Mouse (Mus musculus) G1E-ER4 (cell line): Measurements from ENCODE around the gene Sp1. TPM values are rescaled to one million over a fixed set of nuclear protein-coding genes. Genes with fewer than 3 reads are reported as not detected.

Source experiments
- GATA1 ChIP-seq: IDR thresholded peaks from one replicate; pipeline ENCODE4 v1.8.0; 2012; ENCODE audit warnings: low read length, inconsistent platforms
- polyA plus RNA-seq: library from polyadenylated mRNA; stranded (reverse); fragments of >175 nt; gene quantifications from 2 replicates; pipeline ENCODE4 v1.2.3, GENCODE M21; 2012

The Sp1 gene
- polyA plus RNA-seq = 15.3 and 42.1 TPM in 2 replicates

DNA sequence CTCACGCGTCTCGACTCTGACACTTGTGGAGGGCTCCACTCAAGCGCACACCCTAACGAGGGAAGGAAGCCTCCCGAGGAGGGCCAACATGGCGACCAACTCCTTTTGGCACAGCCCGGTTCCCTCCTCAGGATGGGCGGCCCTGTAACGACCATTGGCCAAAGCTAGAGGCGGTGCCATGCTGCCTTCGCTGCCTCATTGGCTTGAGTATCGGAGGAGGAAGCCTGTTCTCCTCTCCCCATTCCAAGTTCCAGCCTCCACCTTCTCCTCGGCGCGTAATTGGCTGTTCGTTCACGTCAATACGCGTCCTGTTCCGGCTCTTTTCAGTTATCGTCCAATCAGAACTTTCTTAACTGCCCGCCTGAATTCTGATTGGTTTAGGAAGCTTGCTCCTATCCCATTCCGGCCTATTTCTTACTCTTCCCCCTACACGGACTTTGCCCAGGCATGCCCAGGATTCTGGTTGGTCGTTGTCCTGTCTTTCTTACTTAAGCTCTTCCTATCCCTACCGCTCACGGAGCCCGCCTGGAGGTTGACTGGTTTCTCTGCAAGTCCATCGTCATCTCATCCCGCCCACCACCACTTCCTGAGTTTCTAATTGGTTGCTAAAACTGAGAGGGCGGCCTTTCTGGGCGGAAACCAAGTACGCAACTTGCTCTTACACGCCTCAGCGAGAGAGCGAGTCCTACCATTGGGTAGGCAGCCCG is at the start of gene Sp1:
Gene Sp1 (plus strand): TSS at position 655 of the 707 bp plus-strand sequence.
- TF ChIP-seq GATA1 = no peak

DNA sequence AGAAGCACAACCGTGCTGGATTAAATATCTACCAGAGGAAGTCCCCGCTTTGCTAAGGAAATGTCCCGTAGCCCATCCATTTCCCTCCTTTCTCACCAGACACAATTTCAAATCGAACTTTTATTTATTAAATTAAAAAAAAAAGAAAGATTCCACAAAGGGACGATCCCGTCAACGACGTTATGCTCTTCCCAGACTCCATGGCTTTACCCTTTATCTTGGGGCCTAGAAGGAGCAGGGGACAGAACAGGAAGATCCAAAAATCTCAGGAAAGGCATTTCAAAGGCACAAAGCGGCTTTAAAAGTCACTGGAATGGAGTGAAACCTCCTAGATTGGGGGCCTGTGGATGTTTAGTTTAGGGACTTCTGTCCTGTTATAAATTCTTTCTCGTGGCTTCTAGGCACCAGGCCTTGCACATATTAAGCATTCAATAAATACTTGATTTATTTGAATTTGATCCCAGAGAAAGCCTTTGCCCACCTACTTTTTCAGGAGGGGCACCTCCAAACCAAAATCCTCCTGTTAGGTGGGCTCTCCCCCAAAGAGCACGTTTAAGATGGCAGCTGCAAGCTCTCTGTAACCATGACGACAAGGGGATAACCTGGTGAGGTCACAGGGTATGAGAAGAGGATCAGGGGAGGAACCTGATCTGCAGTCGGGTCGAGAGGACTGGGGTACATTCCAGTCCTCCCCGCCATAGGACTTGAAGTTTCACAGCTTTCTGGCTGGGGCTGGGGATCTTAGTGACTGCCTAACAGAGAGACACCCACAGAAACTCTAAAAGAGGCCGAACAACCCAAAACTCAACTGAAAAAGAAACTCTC is 49.2 kb upstream of the Sp1 start:
- no peak for TF ChIP-seq GATA1

DNA sequence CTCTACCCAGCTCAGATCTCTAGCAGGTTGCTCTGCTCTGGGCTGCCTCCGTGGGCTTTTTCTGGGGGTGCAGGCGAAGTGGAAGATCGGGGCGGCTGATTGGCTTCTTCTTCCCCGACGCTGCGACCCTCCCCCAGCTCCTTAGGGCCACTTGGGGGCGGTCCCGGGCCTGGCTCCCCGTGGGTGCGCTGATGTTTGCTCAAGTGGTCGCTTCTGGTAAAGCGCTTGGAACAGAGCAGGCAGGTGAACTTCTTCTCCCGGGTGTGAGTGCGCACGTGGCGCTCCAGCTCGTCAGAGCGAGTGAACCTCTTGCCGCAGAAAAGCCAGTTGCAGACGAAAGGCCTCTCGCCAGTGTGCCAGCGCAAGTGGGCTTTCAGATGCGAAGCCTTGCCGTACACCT is 47.8 kb upstream of the Sp1 start:
- TF ChIP-seq GATA1 = no peak

DNA sequence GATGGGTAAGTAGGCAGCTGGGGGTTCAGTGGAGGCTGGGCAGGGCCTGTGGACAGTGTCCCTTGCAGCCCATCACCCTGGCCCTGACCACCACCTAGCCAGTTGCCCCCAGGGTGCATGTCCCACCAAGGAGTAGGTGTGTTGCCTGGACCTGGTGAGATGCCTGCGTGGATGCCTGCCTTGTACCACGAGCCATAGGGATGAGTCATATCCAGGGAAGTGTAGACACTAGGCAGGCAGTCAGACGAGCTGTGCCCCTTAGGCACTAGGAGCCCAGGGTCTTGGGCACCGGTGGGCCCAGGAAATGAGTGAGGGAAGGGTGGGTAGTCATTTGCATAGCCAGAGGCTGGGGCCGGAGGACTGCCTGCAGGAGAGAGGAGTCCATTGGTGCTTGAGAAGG is 47.1 kb upstream of the Sp1 start:
- no peak for TF ChIP-seq GATA1

DNA sequence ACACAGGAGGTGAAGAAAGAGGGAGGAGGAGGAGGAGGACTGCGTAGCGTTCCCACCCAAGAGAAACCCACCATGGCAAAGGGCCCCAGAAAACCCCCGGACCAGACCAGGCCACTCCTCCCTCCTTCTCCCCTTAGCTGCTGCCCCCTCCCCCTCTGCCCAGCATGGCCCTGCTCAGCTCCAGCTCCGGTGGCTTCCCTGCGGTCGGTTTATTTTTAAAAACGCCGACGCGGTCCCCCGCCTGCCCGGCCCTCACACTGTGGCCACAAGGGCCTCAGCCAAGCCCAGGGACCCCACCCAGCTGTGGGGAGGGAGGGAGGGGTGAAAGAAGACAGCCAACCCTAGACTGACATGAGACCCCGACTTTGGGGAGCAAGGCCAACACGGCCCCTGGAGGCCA is 43.3 kb upstream of the Sp1 start:
- no peak for TF ChIP-seq GATA1

DNA sequence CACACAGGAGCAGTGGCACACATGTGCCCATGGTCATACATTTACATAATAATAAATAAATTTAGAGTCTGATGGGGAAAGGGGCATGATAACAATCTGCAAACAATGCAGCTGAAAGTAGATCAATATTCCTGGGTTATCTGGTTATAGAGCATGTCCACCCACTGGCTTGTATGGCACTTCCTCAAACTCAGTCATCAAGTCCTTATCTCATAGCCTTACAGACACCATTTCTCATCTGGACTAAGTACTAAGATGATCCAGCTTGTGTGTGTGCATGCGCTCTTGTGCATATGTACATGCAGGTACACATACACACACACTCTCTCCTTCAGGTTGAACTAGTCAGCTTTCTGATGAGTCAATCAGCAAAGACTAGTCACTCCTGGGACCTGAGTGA is 41.3 kb upstream of the Sp1 start:
- no peak for TF ChIP-seq GATA1

DNA sequence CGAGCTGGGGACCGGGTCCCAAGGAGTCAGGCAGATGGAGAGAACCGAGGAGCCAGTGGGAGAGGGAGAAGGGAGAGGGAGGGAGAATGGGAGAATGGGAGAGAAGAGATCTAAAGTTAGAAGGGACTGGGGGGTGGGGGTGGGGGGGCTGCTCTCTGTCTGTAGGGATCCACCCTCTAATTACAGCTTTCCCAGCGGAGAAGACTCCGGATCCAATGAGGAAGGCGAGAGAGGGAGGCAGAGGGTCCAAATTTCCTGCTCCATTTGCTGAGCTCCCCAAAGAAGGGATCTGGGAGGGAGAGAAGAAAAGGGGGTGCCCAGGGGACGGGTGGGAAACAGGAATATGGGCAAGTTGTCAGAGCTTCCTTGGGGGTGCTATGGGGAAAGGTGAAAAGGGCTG is 39.7 kb upstream of the Sp1 start:
- TF ChIP-seq GATA1 = no peak

DNA sequence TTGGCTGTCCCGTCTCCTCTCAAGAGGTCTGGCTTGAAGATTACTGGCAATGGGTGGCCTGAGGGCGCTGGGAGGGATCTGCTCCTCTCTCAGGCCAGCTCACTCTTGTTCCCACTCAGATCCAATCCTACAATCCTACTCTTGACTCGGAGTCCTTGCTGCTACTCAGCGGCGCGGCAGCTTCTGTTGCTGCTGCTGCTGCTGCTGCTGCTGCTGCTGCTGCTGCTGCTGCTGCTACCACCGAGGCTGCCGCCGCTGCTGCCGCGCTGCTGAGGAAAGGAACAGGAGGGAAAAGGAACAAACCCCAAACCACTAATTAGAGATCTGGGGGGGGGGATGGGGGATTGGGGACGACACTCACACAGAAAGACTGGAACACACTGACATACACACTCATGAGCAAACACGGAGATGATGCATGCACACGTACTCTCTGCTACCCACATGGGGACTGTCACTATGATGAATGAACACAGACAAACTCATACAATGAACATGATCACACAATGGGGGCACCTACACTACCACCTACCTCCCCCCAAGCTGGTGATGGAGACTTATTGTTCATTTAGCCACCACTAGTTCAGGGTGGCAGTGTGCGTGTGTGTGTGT is 39.1 kb upstream of the Sp1 start, which contains the start of gene Sp7:
Gene Sp7 (minus strand): TSS at position 450 of the 612 bp plus-strand sequence.
- TF ChIP-seq GATA1 = no peak

DNA sequence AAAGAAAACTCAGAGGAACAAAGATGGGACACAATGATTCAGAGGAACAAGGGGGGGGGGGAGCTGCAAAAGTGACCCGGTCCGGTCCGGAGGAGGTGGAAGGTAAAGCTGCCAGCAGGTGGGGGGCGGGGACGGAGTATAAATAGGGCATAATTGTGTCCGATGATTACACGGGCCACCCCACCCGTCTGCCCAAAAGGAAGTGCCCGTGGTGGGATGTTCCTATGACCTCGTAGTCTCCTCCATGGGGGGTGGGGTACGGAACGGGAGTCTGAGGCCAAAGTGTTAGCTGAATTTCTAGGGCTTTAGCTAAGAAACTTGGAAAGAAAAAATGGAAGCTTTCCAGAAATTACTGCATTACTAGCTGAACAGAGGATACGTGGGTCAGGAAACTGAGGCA is 36.0 kb upstream of the Sp1 start:
- TF ChIP-seq GATA1 = no peak

DNA sequence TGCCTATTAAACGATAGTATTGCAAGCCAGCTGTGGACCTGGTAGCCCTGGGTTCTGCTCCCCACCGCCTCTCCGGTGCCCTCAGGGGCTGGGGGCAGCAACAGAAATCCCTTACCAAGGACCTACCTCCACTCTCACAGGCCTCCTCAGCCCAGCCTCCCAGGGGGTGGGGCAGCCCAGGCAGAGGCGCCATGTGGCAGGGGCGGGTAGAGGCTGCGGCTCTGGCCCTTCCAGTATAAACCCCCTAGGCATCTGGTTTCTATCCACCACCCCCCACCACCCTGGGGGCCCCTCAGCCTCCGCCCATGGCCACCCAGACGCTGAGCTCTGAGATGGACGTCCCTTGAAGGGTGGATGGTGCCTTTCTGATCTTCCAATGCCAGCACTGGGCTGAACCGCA is 35.2 kb upstream of the Sp1 start:
- no peak for TF ChIP-seq GATA1

DNA sequence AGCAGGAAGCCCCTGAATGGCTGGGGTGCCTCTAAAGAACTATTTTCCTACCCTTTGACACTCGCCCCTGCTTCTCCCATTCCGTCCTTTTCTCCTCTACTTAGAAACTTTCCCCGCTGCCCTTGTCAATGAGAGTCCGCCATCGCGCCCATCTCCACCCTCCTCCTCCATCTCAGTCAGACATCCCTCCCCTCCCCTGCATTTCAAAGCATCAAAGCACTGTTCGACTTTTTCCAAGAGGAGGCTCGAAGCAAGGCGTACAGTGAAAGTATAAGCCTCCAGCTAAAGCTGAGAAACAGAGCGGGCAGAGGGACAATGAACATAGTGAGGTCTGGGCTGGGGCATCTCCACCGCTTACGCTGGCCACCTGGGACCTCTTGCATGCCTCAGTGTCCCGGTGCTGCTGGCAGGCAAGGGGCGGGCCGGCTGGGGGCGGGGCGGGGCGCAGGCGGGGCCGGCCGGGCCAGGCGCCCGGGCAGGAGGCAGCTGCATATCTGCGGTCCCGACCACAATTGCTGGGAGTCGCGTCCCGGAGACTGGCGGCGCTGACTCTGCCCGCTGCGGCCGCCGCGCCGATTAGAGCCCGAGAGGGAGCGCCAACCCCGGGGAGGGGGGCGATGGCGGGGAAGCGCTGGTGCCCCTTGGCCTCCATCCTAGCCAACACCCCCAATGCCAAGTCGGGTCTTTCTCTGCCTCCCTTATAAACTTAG is 29.3 kb upstream of the Sp1 start:
- TF ChIP-seq GATA1 = no peak

DNA sequence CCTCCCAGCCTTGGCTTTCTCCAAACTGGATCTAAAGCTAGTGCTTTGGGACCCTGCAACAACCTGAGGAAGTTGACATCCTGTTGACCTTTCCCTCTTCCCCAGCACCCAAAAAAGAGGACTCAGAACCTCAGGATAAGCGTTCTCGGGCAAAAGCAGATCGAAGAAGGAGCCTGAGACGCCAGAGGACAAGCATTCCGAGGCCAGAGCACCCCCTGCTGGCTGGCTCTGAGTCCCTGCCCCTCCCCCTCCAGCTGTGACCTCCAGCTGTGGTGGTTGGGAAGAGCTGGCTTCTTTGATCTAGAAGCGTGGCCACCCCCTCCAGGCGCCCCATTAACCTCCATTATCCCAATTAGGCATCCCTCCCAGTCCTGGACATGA is 28.8 kb upstream of the Sp1 start:
- TF ChIP-seq GATA1 = no peak

DNA sequence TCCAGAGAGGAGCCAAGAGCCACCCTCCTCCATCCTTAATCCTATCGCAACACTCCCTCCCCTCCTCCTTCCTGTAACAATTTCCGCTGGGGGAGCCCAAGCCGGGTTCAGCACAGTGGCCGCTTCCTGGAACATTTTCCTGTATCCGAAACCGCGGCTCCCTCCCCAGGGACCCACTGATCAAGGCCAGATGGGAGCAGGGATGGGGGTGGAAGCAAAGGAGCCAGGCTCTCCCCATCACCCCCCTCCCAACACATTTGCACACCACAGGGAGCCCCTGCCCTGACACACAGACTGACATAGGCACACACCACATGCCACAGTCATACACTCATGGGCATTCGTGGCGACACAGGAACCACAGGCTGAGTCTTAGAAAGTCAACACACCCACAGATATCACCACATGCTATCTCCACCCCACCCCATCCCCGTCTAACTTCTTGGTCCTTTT is 28.1 kb upstream of the Sp1 start:
- no peak for TF ChIP-seq GATA1

DNA sequence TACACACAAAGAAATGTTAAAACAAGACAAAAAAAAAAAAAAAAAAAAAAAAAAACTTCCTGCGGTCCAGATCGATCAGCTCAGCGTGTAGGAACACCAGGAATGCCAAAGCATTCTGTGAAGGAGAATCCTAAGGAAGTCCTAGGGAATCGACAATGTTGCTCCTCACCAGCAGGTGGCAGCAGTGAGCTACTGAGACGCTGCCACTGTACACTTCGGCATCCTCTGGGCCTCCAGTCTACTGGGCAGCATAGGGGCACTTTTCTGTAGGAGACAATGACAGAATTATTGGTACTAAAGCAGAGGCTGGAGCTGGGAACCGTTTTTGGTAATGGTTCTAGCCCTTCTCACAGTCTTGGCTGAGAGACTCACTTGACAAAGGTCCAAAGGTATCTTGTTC is 24.4 kb upstream of the Sp1 start:
- TF ChIP-seq GATA1 = no peak

DNA sequence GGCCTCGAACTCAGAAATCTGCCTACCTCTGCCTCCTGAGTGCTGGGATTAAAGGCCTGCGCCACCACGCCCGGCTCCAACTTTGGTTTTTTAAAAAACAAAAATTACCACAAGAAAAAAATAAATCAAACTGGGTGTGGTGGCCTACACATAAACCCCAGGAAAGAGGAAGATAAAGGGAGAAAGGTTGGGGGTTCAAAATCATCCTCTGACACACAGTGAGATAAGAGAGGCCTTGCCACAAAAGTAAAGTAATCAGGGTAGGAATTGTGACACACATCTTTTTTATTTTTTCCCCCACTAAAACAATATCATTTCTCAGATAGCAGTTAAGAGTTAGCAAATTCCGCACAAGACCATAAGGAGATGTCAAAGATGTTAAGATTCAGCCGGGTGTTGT is 22.3 kb upstream of the Sp1 start:
- TF ChIP-seq GATA1 = no peak

DNA sequence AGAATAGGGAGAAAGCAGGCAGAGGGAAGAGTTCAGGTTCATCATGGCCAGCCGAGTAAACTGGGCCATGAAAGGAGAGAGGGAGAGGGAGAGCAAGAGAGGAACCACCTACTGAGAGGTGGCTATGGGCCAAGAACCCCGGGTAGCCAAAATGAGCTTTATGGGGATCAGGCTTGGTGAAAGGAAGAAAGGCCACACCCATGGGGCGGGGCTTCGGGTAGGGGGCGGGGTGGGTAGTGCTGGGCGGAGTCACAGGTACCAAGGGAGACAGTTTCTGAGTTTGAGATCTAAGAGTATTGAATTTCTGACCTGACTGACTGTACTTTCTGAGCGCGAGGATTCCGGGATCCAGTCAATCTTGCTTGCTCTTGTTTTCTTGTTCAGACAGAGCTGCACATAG is 19.3 kb upstream of the Sp1 start:
- TF ChIP-seq GATA1 = no peak
